Mouse (Mus musculus) forelimb bud, embryonic 11.5 days (tissue): Measurements from ENCODE around the gene Glyr1.
A peak's percentile ranks its signal among the peaks of the same experiment; 100 is the strongest.

ENCODE experiments used
- DNase-seq: peaks from one replicate; pipeline ENCODE4 v3.0.0-alpha.2; 2012; ENCODE audit warnings: low read depth, low spot score

The Glyr1 gene

GRCm38 (mm10) chr16:4964731-4965391 lies 84.8 kb downstream of the Glyr1 start:
- peak; percentile 3 for DNase-seq
